Mouse (Mus musculus): ENCODE data around the gene E030018B13Rik. TPM values are rescaled to one million over a fixed set of nuclear protein-coding genes. Genes with fewer than 3 reads are reported as not detected.

E030018B13Rik gene
- polyA plus RNA-seq, 2 experiments, result not detected

GRCm38 (mm10) chr7:63956138-63956823 lies 39.6 kb downstream of the E030018B13Rik start:
- Histone ChIP-seq H3K4me3 (ENCODE audit: insufficient read depth in 1 of 2, low read depth in 2 of 2, low read length in 2 of 2) (no peak overlapping the region), H3K27ac (peak overlapping the region; percentile 80), H3K4me1 (replicated peaks; ENCODE audit: control insufficient read depth in 2 of 2, insufficient read depth in 2 of 2, low read length in 1 of 2) (peaks cover 36 to 49% of the 10 kb centered on the region in 2 experiments), H3K9ac (replicated peaks) (peak overlapping the region; percentile 35), H3K4me2 (ENCODE audit: low read depth) (peak overlapping the region; percentile 43), H3K36me3 (replicated peaks; ENCODE audit: control insufficient read depth, insufficient read depth, low read depth) (no peaks in the 10 kb centered on the region), H3K27me3 (ENCODE audit: control insufficient read depth, insufficient read depth, low read length) (no peaks in the 10 kb centered on the region), H3K9me3 (ENCODE audit: control insufficient read depth, low read length) (no peaks in the 10 kb centered on the region)
- WGBS (ENCODE audit: insufficient replicate concordance), result 26% methylated on average over 14 of the region's 14 CpGs
- ATAC-seq (ENCODE audit: insufficient read depth) (peak; percentile 95), DNase-seq (ENCODE audit: low read depth in 3 of 3, low spot score in 3 of 3) (peak; percentile 82 to 86 (median 84))
- no peak for TF ChIP-seq CTCF (IDR thresholded peaks at IDR 0.05; ENCODE audit: low read depth)
- TF ChIP-seq EP300 (IDR thresholded peaks at IDR 0.05; ENCODE audit: low read depth), result peak; percentile 93

- Histone ChIP-seq H3K9ac (replicated peaks) (no peak overlapping the region; the same call in 1 of the 2 replicates), H3K4me1 (replicated peaks; ENCODE audit: control insufficient read depth in 2 of 2, insufficient read depth in 2 of 2, low read length in 1 of 2) (peaks cover 33 to 48% of the 10 kb centered on the region in 2 experiments), H3K27ac (peak overlapping the region; percentile 80; the same call in 1 of the 2 replicates), H3K27me3 (ENCODE audit: control insufficient read depth, insufficient read depth, low read length) (no peaks in the 10 kb centered on the region), H3K36me3 (replicated peaks; ENCODE audit: control insufficient read depth, insufficient read depth, low read depth) (no peaks in the 10 kb centered on the region), H3K4me2 (ENCODE audit: low read depth) (no peak overlapping the region), H3K4me3 (ENCODE audit: insufficient read depth in 1 of 2, low read depth in 2 of 2, low read length in 2 of 2) (no peak overlapping the region), H3K9me3 (ENCODE audit: control insufficient read depth, low read length) (no peaks in the 10 kb centered on the region)
- TF ChIP-seq CTCF (IDR thresholded peaks at IDR 0.05; ENCODE audit: low read depth) (no peak), EP300 (IDR thresholded peaks at IDR 0.05; ENCODE audit: low read depth) (no peak)
- DNase-seq (ENCODE audit: low read depth in 3 of 3, low spot score in 3 of 3) (no peak), ATAC-seq (ENCODE audit: insufficient read depth) (no peak)
- WGBS (ENCODE audit: insufficient replicate concordance), result 49% methylated on average over 16 of the region's 16 CpGs
Observed at GRCm38 (mm10) chr7:63956981-63957713, 40.5 kb downstream of the E030018B13Rik start.

GRCm38 (mm10) chr7:63957872-63958640 lies 41.4 kb downstream of the E030018B13Rik start:
- Histone ChIP-seq H3K4me1 (replicated peaks; ENCODE audit: control insufficient read depth in 2 of 2, insufficient read depth in 2 of 2, low read length in 1 of 2) (peaks cover 28 to 43% of the 10 kb centered on the region in 2 experiments), H3K36me3 (replicated peaks; ENCODE audit: control insufficient read depth, insufficient read depth, low read depth) (no peaks in the 10 kb centered on the region), H3K9ac (replicated peaks) (no peak overlapping the region), H3K27ac (no peak overlapping the region), H3K27me3 (ENCODE audit: control insufficient read depth, insufficient read depth, low read length) (no peaks in the 10 kb centered on the region), H3K4me3 (ENCODE audit: insufficient read depth in 1 of 2, low read depth in 2 of 2, low read length in 2 of 2) (no peak overlapping the region), H3K9me3 (ENCODE audit: control insufficient read depth, low read length) (no peaks in the 10 kb centered on the region), H3K4me2 (ENCODE audit: low read depth) (no peak overlapping the region)
- ATAC-seq (ENCODE audit: insufficient read depth) (no peak), DNase-seq (ENCODE audit: low read depth in 3 of 3, low spot score in 3 of 3) (no peak)
- TF ChIP-seq CTCF (IDR thresholded peaks at IDR 0.05; ENCODE audit: low read depth), result no peak
- no peak for TF ChIP-seq EP300 (IDR thresholded peaks at IDR 0.05; ENCODE audit: low read depth)
- 89% methylated on average over 12 of the region's 12 CpGs for WGBS (ENCODE audit: insufficient replicate concordance)

- Histone ChIP-seq H3K27ac (no peak overlapping the region), H3K4me1 (replicated peaks; ENCODE audit: control insufficient read depth in 2 of 2, insufficient read depth in 2 of 2, low read length in 1 of 2) (peaks cover 12 to 23% of the 10 kb centered on the region in 2 experiments), H3K4me3 (ENCODE audit: insufficient read depth in 1 of 2, low read depth in 2 of 2, low read length in 2 of 2) (no peak overlapping the region), H3K27me3 (ENCODE audit: control insufficient read depth, insufficient read depth, low read length) (no peaks in the 10 kb centered on the region), H3K9me3 (ENCODE audit: control insufficient read depth, low read length) (no peaks in the 10 kb centered on the region), H3K4me2 (ENCODE audit: low read depth) (no peak overlapping the region), H3K36me3 (replicated peaks; ENCODE audit: control insufficient read depth, insufficient read depth, low read depth) (no peaks in the 10 kb centered on the region), H3K9ac (replicated peaks) (no peak overlapping the region)
- WGBS (ENCODE audit: insufficient replicate concordance), result 66% methylated on average over 5 of the region's 5 CpGs
- TF ChIP-seq EP300 (IDR thresholded peaks at IDR 0.05; ENCODE audit: low read depth) (no peak), CTCF (IDR thresholded peaks at IDR 0.05; ENCODE audit: low read depth) (no peak)
- no peak for DNase-seq (ENCODE audit: low read depth in 3 of 3, low spot score in 3 of 3)
- ATAC-seq (ENCODE audit: insufficient read depth), result no peak
Observed at GRCm38 (mm10) chr7:63963632-63964031, 47.0 kb downstream of the E030018B13Rik start.

Measured in liver, embryonic 14.5 days (tissue).